Mouse (Mus musculus) forebrain, postnatal 0 days (tissue): ENCODE results near the gene Stk25. TPM values are rescaled to one million over a fixed set of nuclear protein-coding genes. Genes with fewer than 3 reads are reported as not detected.

Experiments
- ATAC-seq: fragments of 200-750 bp; cut with Nextera tagmentation; 2 replicates; pipeline ENCODE4 v1.8.0; 2017; ENCODE audit warnings: mild to moderate bottlenecking, moderate library complexity
- DNase-seq: peaks from one replicate; pipeline ENCODE4 v3.0.0-alpha.2; 2015
- H3K27ac ChIP-seq: fragments of 300-500 bp; sonication (generic); 2 replicates; pipeline ENCODE4 v1.5.1; 2014; ENCODE audit warnings: low read depth, mild to moderate bottlenecking, antibody characterized with exemption, low read length, moderate library complexity, mixed read lengths
- H3K27me3 ChIP-seq: fragments of 300-500 bp; sonication (generic); 2 replicates; pipeline ENCODE4 v1.6.1; 2014; ENCODE audit warnings: mild to moderate bottlenecking, low read length, mixed read lengths; ENCODE audit not compliant: insufficient read depth
- H3K36me3 ChIP-seq: fragments of 300-500 bp; sonication (generic); 2 replicates; pipeline ENCODE4 v1.6.1; 2014; ENCODE audit warnings: mild to moderate bottlenecking, moderate library complexity; ENCODE audit not compliant: insufficient read depth
- H3K4me1 ChIP-seq: fragments of 300-500 bp; sonication (generic); 2 replicates; pipeline ENCODE4 v1.6.1; 2014; ENCODE audit warnings: antibody characterized with exemption; ENCODE audit not compliant: insufficient read depth
- H3K4me2 ChIP-seq: fragments of 300-500 bp; sonication (generic); 2 replicates; pipeline ENCODE4 v1.6.1; 2014; ENCODE audit warnings: low read depth, mild to moderate bottlenecking, moderate library complexity
- H3K4me3 ChIP-seq: fragments of 300-500 bp; sonication (generic); 2 replicates; pipeline ENCODE4 v1.5.1; 2014; ENCODE audit warnings: low read depth, low read length, mixed read lengths
- H3K9ac ChIP-seq: fragments of 300-500 bp; sonication (generic); 2 replicates; pipeline ENCODE4 v1.6.1; 2014; ENCODE audit warnings: mild to moderate bottlenecking
- H3K9me3 ChIP-seq: fragments of 300-500 bp; sonication (generic); 2 replicates; pipeline ENCODE4 v1.6.1; 2016; ENCODE audit warnings: low read length
- CTCF ChIP-seq: sonication (generic); IDR thresholded peaks from 2 replicates; pipeline ENCODE4 v1.5.1; 2016; ENCODE audit warnings: antibody characterized with exemption, control low read depth, low read depth
- WGBS: fragments of 180-500 bp; shearing (Covaris S2); extraction: QIAGEN DNeasy Blood & Tissue Kit; methylation state at CpG from one replicate; pipeline ENCODE4 v1.1.7; 2014; 5-methylcytosine and 5-hydroxymethylcytosine counted together
- polyA plus RNA-seq: library from polyadenylated mRNA; unstranded; fragments of >200 nt; fragmentation: Nextera tagmentation; extraction: Ambion mirVana; gene quantifications from 2 replicates; pipeline ENCODE4 v1.2.1, GENCODE M21; 2015
- total RNA-seq: library from RNA; depleted of rRNA; stranded (reverse); fragments of >200 nt; gene quantifications from 2 replicates; pipeline ENCODE4 v1.2.3, GENCODE M21; 2014

The Stk25 gene
- total and polyA plus RNA-seq, 2 experiments from 2014 or later = 278 to 371 TPM

GRCm38 (mm10) chr1:93694966-93695365 lies 36.5 kb upstream of the Stk25 start:
- H3K4me2 ChIP-seq = no peak overlapping the region
- no peak overlapping the region for H3K4me3 ChIP-seq
- peaks cover 35% of the 10 kb centered on the region for H3K36me3 ChIP-seq
- TF ChIP-seq CTCF = no peak
- no peaks in the 10 kb centered on the region for H3K4me1 ChIP-seq
- H3K9ac ChIP-seq = no peak overlapping the region
- H3K9me3 ChIP-seq = no peaks in the 10 kb centered on the region
- 92% methylated on average over 6 of the region's 6 CpGs for WGBS
- no peak overlapping the region for H3K27ac ChIP-seq
- DNase-seq = no peak
- H3K27me3 ChIP-seq = no peaks in the 10 kb centered on the region
- no peak for ATAC-seq

GRCm38 (mm10) chr1:93693943-93694342 lies 35.5 kb upstream of the Stk25 start:
- WGBS = 95% methylated on average over 10 of the region's 10 CpGs

GRCm38 (mm10) chr1:93693502-93693901 lies 35.0 kb upstream of the Stk25 start:
- no peak for DNase-seq

More at GRCm38 (mm10) chr1:93693943-93694342, 35.5 kb upstream of the Stk25 start:
- peaks cover 44% of the 10 kb centered on the region for H3K36me3 ChIP-seq
- ATAC-seq = no peak
- H3K4me1 ChIP-seq = no peaks in the 10 kb centered on the region
- H3K4me2 ChIP-seq = no peak overlapping the region
- H3K27me3 ChIP-seq = no peaks in the 10 kb centered on the region
- H3K9me3 ChIP-seq = no peaks in the 10 kb centered on the region
- no peak for DNase-seq
- H3K9ac ChIP-seq = no peak overlapping the region
- TF ChIP-seq CTCF = no peak
- no peak overlapping the region for H3K4me3 ChIP-seq
- no peak overlapping the region for H3K27ac ChIP-seq

GRCm38 (mm10) chr1:93692773-93693172 lies 34.3 kb upstream of the Stk25 start:
- Histone ChIP-seq H3K27me3 (no peaks in the 10 kb centered on the region), H3K27ac (no peak overlapping the region), H3K4me3 (no peak overlapping the region), H3K9me3 (no peaks in the 10 kb centered on the region), H3K9ac (no peak overlapping the region), H3K36me3 (peaks cover 44% of the 10 kb centered on the region), H3K4me2 (no peak overlapping the region), H3K4me1 (peaks cover 1% of the 10 kb centered on the region; the same call in 1 of the 2 replicates)
- DNase-seq (no peak), ATAC-seq (no peak)
- TF ChIP-seq CTCF = no peak
- 96% methylated on average over 9 of the region's 9 CpGs for WGBS

More at GRCm38 (mm10) chr1:93693502-93693901, 35.0 kb upstream of the Stk25 start:
- Histone ChIP-seq H3K36me3 (peaks cover 44% of the 10 kb centered on the region), H3K9ac (no peak overlapping the region), H3K27ac (no peak overlapping the region), H3K4me3 (no peak overlapping the region), H3K4me1 (no peaks in the 10 kb centered on the region), H3K4me2 (no peak overlapping the region), H3K9me3 (no peaks in the 10 kb centered on the region), H3K27me3 (no peaks in the 10 kb centered on the region)
- WGBS = 89% methylated on average over 3 of the region's 3 CpGs
- no peak for ATAC-seq
- TF ChIP-seq CTCF = no peak

GRCm38 (mm10) chr1:93691786-93692357 lies 33.4 kb upstream of the Stk25 start:
- Histone ChIP-seq H3K27me3 (no peaks in the 10 kb centered on the region), H3K4me2 (no peak overlapping the region), H3K36me3 (peaks cover 44% of the 10 kb centered on the region), H3K4me3 (no peak overlapping the region), H3K27ac (no peak overlapping the region), H3K4me1 (peaks cover 10% of the 10 kb centered on the region), H3K9me3 (no peaks in the 10 kb centered on the region), H3K9ac (no peak overlapping the region)
- TF ChIP-seq CTCF = no peak
- ATAC-seq = no peak
- WGBS = 74% methylated on average over 10 of the region's 10 CpGs
- no peak for DNase-seq

- no peak for TF ChIP-seq CTCF
- no peak overlapping the region for H3K4me2 ChIP-seq
- H3K27ac ChIP-seq = no peak overlapping the region
- no peaks in the 10 kb centered on the region for H3K27me3 ChIP-seq
- no peak overlapping the region for H3K4me3 ChIP-seq
- DNase-seq (no peak), ATAC-seq (no peak)
- WGBS = 94% methylated on average over 8 of the region's 8 CpGs
- H3K9ac ChIP-seq = no peak overlapping the region
- H3K36me3 ChIP-seq = peaks cover 38% of the 10 kb centered on the region
- peaks cover 14% of the 10 kb centered on the region for H3K4me1 ChIP-seq
- no peaks in the 10 kb centered on the region for H3K9me3 ChIP-seq
Observed at GRCm38 (mm10) chr1:93691106-93691505, 32.6 kb upstream of the Stk25 start.

GRCm38 (mm10) chr1:93689901-93690496 lies 31.5 kb upstream of the Stk25 start:
- Histone ChIP-seq H3K4me1 (peaks cover 16% of the 10 kb centered on the region), H3K9ac (no peak overlapping the region), H3K4me2 (no peak overlapping the region), H3K27ac (no peak overlapping the region), H3K9me3 (no peaks in the 10 kb centered on the region), H3K36me3 (peaks cover 27% of the 10 kb centered on the region), H3K4me3 (no peak overlapping the region), H3K27me3 (no peaks in the 10 kb centered on the region)
- DNase-seq (no peak), ATAC-seq (no peak)
- 81% methylated on average over 7 of the region's 7 CpGs for WGBS
- no peak for TF ChIP-seq CTCF
